Mouse (Mus musculus) stomach, embryonic 14.5 days (tissue): Measurements from ENCODE around the gene Gpr4. TPM values are rescaled to one million over a fixed set of nuclear protein-coding genes. Genes with fewer than 3 reads are reported as not detected.

Source experiments
- ATAC-seq: fragments of 200-750 bp; cut with Nextera tagmentation; 2 replicates; pipeline ENCODE4 v1.8.0; 2017; ENCODE audit warnings: low read depth, moderate TSS enrichment; ENCODE audit not compliant: insufficient number of reproducible peaks, insufficient read depth, low FRiP score
- H3K27ac ChIP-seq: fragments of 300-500 bp; sonication (generic); 2 replicates; pipeline ENCODE4 v1.5.1; 2014; ENCODE audit warnings: mild to moderate bottlenecking, low read length, moderate library complexity, mixed read lengths
- H3K27me3 ChIP-seq: fragments of 300-500 bp; sonication (generic); 2 replicates; pipeline ENCODE4 v1.6.1; 2014; ENCODE audit warnings: low read length, control low read depth, mixed read lengths; ENCODE audit not compliant: control insufficient read depth, insufficient read depth
- H3K36me3 ChIP-seq: fragments of 300-500 bp; sonication (generic); 2 replicates; pipeline ENCODE4 v1.6.1; 2014; ENCODE audit warnings: mild to moderate bottlenecking, control low read depth, low read length, moderate library complexity, mixed read lengths; ENCODE audit not compliant: control insufficient read depth, insufficient read depth
- H3K4me1 ChIP-seq: fragments of 300-500 bp; sonication (generic); 2 replicates; pipeline ENCODE4 v1.6.1; 2014; ENCODE audit warnings: low read length, control low read depth, mixed read lengths; ENCODE audit not compliant: control insufficient read depth, insufficient read depth
- H3K4me2 ChIP-seq: fragments of 300-500 bp; sonication (generic); replicated peaks from 2 replicates; pipeline ENCODE4 v1.6.1; 2014; ENCODE audit warnings: low read depth, low read length, control low read depth
- H3K4me3 ChIP-seq: fragments of 300-500 bp; sonication (generic); 2 replicates; pipeline ENCODE4 v1.5.1; 2014; ENCODE audit warnings: low read depth, low read length, control low read depth
- H3K9ac ChIP-seq: fragments of 300-500 bp; sonication (generic); replicated peaks from 2 replicates; pipeline ENCODE4 v1.6.1; 2014; ENCODE audit warnings: low read depth, mild to moderate bottlenecking, control low read depth, low read length, moderate library complexity, mixed read lengths
- H3K9me3 ChIP-seq: fragments of 300-500 bp; sonication (generic); 2 replicates; pipeline ENCODE4 v1.6.1; 2016; ENCODE audit warnings: low read depth, low read length, control low read depth; ENCODE audit not compliant: control insufficient read depth
- WGBS: fragments of 180-500 bp; shearing (Covaris S2); extraction: QIAGEN DNeasy Blood & Tissue Kit; methylation state at CpG from one replicate; pipeline ENCODE4 v1.1.7; 2014; 5-methylcytosine and 5-hydroxymethylcytosine counted together
- polyA plus RNA-seq: library from polyadenylated mRNA; unstranded; fragments of >200 nt; fragmentation: Nextera tagmentation; extraction: Ambion mirVana; gene quantifications from 2 replicates; pipeline ENCODE4 v1.2.1, GENCODE M21; 2014

Gene Gpr4
- polyA plus RNA-seq, 1 experiment from 2014 or later = 1.4 TPM

GRCm38 (mm10) chr7:19170142-19170541 is 42.2 kb upstream of the Gpr4 start:
- Histone ChIP-seq H3K36me3 (no peaks in the 10 kb centered on the region), H3K4me2 (no peak overlapping the region), H3K9ac (no peak overlapping the region), H3K27ac (peak overlapping the region; percentile 67; the same call in 1 of the 2 replicates), H3K4me1 (peaks cover 15% of the 10 kb centered on the region; the same call in 1 of the 2 replicates), H3K4me3 (no peak overlapping the region), H3K9me3 (no peaks in the 10 kb centered on the region), H3K27me3 (no peaks in the 10 kb centered on the region)
- 40% methylated on average over 8 of the region's 8 CpGs for WGBS
- ATAC-seq = peak; percentile 53; the same call in 1 of the 2 replicates

- peaks cover 12% of the 10 kb centered on the region; the same call in 1 of the 2 replicates for H3K4me1 ChIP-seq
- WGBS = 50% methylated on average over 8 of the region's 8 CpGs
- no peak overlapping the region for H3K27ac ChIP-seq
- no peak overlapping the region for H3K4me2 ChIP-seq
- no peak overlapping the region for H3K9ac ChIP-seq
- ATAC-seq = no peak
- H3K36me3 ChIP-seq = no peaks in the 10 kb centered on the region
- peaks cover 9% of the 10 kb centered on the region for H3K27me3 ChIP-seq
- no peaks in the 10 kb centered on the region for H3K9me3 ChIP-seq
- no peak overlapping the region for H3K4me3 ChIP-seq
These were observed 40.5 kb upstream of the Gpr4 start for GRCm38 (mm10) chr7:19171831-19172230.

- Histone ChIP-seq H3K4me1 (peaks cover 12% of the 10 kb centered on the region; the same call in 1 of the 2 replicates), H3K4me2 (peak overlapping the region; percentile 33), H3K4me3 (peak overlapping the region; percentile 11; the same call in 1 of the 2 replicates), H3K9me3 (no peaks in the 10 kb centered on the region), H3K27ac (no peak overlapping the region), H3K27me3 (peaks cover 17% of the 10 kb centered on the region), H3K9ac (no peak overlapping the region), H3K36me3 (no peaks in the 10 kb centered on the region)
- ATAC-seq = peak; percentile 54
- 2% methylated on average over 17 of the region's 17 CpGs for WGBS
These were observed 39.5 kb upstream of the Gpr4 start for GRCm38 (mm10) chr7:19172874-19173273.

GRCm38 (mm10) chr7:19175708-19176515 is 36.4 kb upstream of the Gpr4 start, which contains the start of gene Eml2:
Gene Eml2 (plus strand): TSS chr7:19176421.
- peak within 1 kb of the TSS; percentile 23 for H3K4me2 ChIP-seq
- peak within 1 kb of the TSS; percentile 16 for H3K4me3 ChIP-seq

GRCm38 (mm10) chr7:19176516-19176947 is 35.8 kb upstream of the Gpr4 start:
- Histone ChIP-seq H3K4me1 (peaks cover 14% of the 10 kb centered on the region; the same call in 1 of the 2 replicates), H3K27me3 (peaks cover 37% of the 10 kb centered on the region), H3K36me3 (no peaks in the 10 kb centered on the region), H3K4me2 (peak overlapping the region; percentile 23), H3K9ac (no peak overlapping the region), H3K27ac (no peak overlapping the region), H3K9me3 (0 out of 2 replicates have a peak, but pooled peaks cover 4% of the 10 kb centered on the region), H3K4me3 (peak overlapping the region; percentile 16)
- 6% methylated on average over 19 of the region's 21 CpGs for WGBS
- no peak for ATAC-seq

More at GRCm38 (mm10) chr7:19175708-19176515, 36.4 kb upstream of the Gpr4 start, which contains the start of gene Eml2:
- Histone ChIP-seq H3K36me3 (no peaks in the 10 kb centered on the region), H3K27ac (no peak within 1 kb of the TSS), H3K9me3 (0 out of 2 replicates have a peak, but pooled peaks cover 4% of the 10 kb centered on the region), H3K27me3 (peaks cover 37% of the 10 kb centered on the region), H3K4me1 (peaks cover 14% of the 10 kb centered on the region; the same call in 1 of the 2 replicates), H3K9ac (no peak within 1 kb of the TSS; the same call in 1 of the 2 replicates)
- peak; percentile 24; the same call in 1 of the 2 replicates for ATAC-seq
- WGBS = 2% methylated on average over 30 of the region's 30 CpGs

GRCm38 (mm10) chr7:19177216-19177615 is 35.1 kb upstream of the Gpr4 start:
- H3K4me3 ChIP-seq = no peak overlapping the region
- peaks cover 37% of the 10 kb centered on the region for H3K27me3 ChIP-seq
- no peak for ATAC-seq
- H3K4me2 ChIP-seq = no peak overlapping the region
- 73% methylated on average over 7 of the region's 7 CpGs for WGBS
- no peaks in the 10 kb centered on the region for H3K36me3 ChIP-seq
- H3K9me3 ChIP-seq = 0 out of 2 replicates have a peak, but pooled peaks cover 4% of the 10 kb centered on the region
- H3K4me1 ChIP-seq = peaks cover 17% of the 10 kb centered on the region; the same call in 1 of the 2 replicates
- H3K27ac ChIP-seq = no peak overlapping the region
- H3K9ac ChIP-seq = no peak overlapping the region

- Histone ChIP-seq H3K4me1 (peaks cover 14% of the 10 kb centered on the region; the same call in 1 of the 2 replicates), H3K9ac (no peak overlapping the region), H3K9me3 (0 out of 2 replicates have a peak, but pooled peaks cover 4% of the 10 kb centered on the region), H3K36me3 (no peaks in the 10 kb centered on the region), H3K27ac (no peak overlapping the region), H3K4me3 (0 out of 2 replicates have a peak overlapping the region, but pooled peaks have one; percentile 5), H3K27me3 (peaks cover 37% of the 10 kb centered on the region), H3K4me2 (no peak overlapping the region)
- no peak for ATAC-seq
- 10% methylated on average over 18 of the region's 18 CpGs for WGBS
These were observed 34.3 kb upstream of the Gpr4 start for GRCm38 (mm10) chr7:19178035-19178434.

GRCm38 (mm10) chr7:19178443-19179092 is 33.8 kb upstream of the Gpr4 start:
- no peak for ATAC-seq
- Histone ChIP-seq H3K27me3 (peaks cover 37% of the 10 kb centered on the region), H3K4me1 (peaks cover 14% of the 10 kb centered on the region; the same call in 1 of the 2 replicates), H3K9ac (no peak overlapping the region), H3K9me3 (0 out of 2 replicates have a peak, but pooled peaks cover 4% of the 10 kb centered on the region), H3K27ac (no peak overlapping the region), H3K4me2 (peak overlapping the region; percentile 33; the same call in 1 of the 2 replicates), H3K36me3 (no peaks in the 10 kb centered on the region), H3K4me3 (0 out of 2 replicates have a peak overlapping the region, but pooled peaks have one; percentile 5)
- WGBS = 3% methylated on average over 27 of the region's 27 CpGs
